Mouse (Mus musculus): ENCODE data around the gene Adh5. TPM values are rescaled to one million over a fixed set of nuclear protein-coding genes. Genes with fewer than 3 reads are reported as not detected.
A peak's percentile ranks its signal among the peaks of the same experiment; 100 is the strongest.
"Not testable (repeated sequence)": the region's sequence is repeated elsewhere in the genome, so short reads cannot be mapped to it uniquely, and the experiment has no call there.

The Adh5 gene
- polyA plus RNA-seq, 1 experiment from 2014 or later: 280 TPM

- Histone ChIP-seq H3K4me3 (no peak overlapping the region), H3K36me3 (peaks cover 93% of the 10 kb centered on the region), H3K4me1 (no peaks in the 10 kb centered on the region), H3K27me3 (ENCODE audit: low read depth, poor library complexity, severe bottlenecking) (no peaks in the 10 kb centered on the region), H3K27ac (replicated peaks) (no peak overlapping the region), H3K9me3 (replicated peaks) (no peaks in the 10 kb centered on the region)
- no peak for DNase-seq (ENCODE audit: low spot score)
- WGBS: 92% methylated on average over 6 of the region's 6 CpGs
These were observed 20.9 kb downstream of the Adh5 start for GRCm38 (mm10) chr3:138463807-138464206.

GRCm38 (mm10) chr3:138464573-138465147 lies 21.8 kb downstream of the Adh5 start:
- Histone ChIP-seq H3K9me3 (replicated peaks) (no peaks in the 10 kb centered on the region), H3K27me3 (ENCODE audit: low read depth, poor library complexity, severe bottlenecking) (no peaks in the 10 kb centered on the region), H3K36me3 (peaks cover 93% of the 10 kb centered on the region), H3K27ac (replicated peaks) (no peak overlapping the region), H3K4me1 (no peaks in the 10 kb centered on the region), H3K4me3 (no peak overlapping the region)
- no peak for DNase-seq (ENCODE audit: low spot score)
- 93% methylated on average over 16 of the region's 16 CpGs for WGBS

- not testable (repeated sequence) for H3K9me3 ChIP-seq (replicated peaks); H3K27me3 ChIP-seq (ENCODE audit: low read depth, poor library complexity, severe bottlenecking); H3K27ac ChIP-seq (replicated peaks); H3K4me1 ChIP-seq; DNase-seq (ENCODE audit: low spot score); H3K4me3 ChIP-seq
- WGBS: 97% methylated on average over 1 of the region's 1 CpGs
- H3K36me3 ChIP-seq: peaks cover 93% of the 10 kb centered on the region
These were observed 23.8 kb downstream of the Adh5 start for GRCm38 (mm10) chr3:138466656-138467055.

GRCm38 (mm10) chr3:138471066-138471465 lies 28.2 kb downstream of the Adh5 start:
- 88% methylated on average over 3 of the region's 3 CpGs for WGBS
- Histone ChIP-seq H3K36me3 (peaks cover 82% of the 10 kb centered on the region), H3K27me3 (ENCODE audit: low read depth, poor library complexity, severe bottlenecking) (no peaks in the 10 kb centered on the region), H3K9me3 (replicated peaks) (no peaks in the 10 kb centered on the region), H3K27ac (replicated peaks) (no peak overlapping the region), H3K4me3 (no peak overlapping the region), H3K4me1 (no peaks in the 10 kb centered on the region)
- DNase-seq (ENCODE audit: low spot score): no peak

- no peaks in the 10 kb centered on the region for H3K4me1 ChIP-seq
- no peak overlapping the region for H3K4me3 ChIP-seq
- no peak for DNase-seq (ENCODE audit: low spot score)
- H3K27me3 ChIP-seq (ENCODE audit: low read depth, poor library complexity, severe bottlenecking): no peaks in the 10 kb centered on the region
- no peak overlapping the region for H3K27ac ChIP-seq (replicated peaks)
- WGBS: 94% methylated on average over 8 of the region's 8 CpGs
- peaks cover 81% of the 10 kb centered on the region for H3K36me3 ChIP-seq
- peaks cover under 1% of the 10 kb centered on the region for H3K9me3 ChIP-seq (replicated peaks)
These were observed 36.6 kb downstream of the Adh5 start for GRCm38 (mm10) chr3:138479489-138479888.

GRCm38 (mm10) chr3:138481526-138482284 lies 38.8 kb downstream of the Adh5 start:
- no peak overlapping the region for H3K4me3 ChIP-seq
- DNase-seq (ENCODE audit: low spot score): no peak
- H3K27ac ChIP-seq (replicated peaks): no peak overlapping the region
- H3K4me1 ChIP-seq: no peaks in the 10 kb centered on the region
- no peaks in the 10 kb centered on the region for H3K27me3 ChIP-seq (ENCODE audit: low read depth, poor library complexity, severe bottlenecking)
- H3K36me3 ChIP-seq: peaks cover 90% of the 10 kb centered on the region
- 71% methylated on average over 14 of the region's 14 CpGs for WGBS
- peaks cover 5% of the 10 kb centered on the region for H3K9me3 ChIP-seq (replicated peaks)

- H3K27me3 ChIP-seq (ENCODE audit: low read depth, poor library complexity, severe bottlenecking): no peaks in the 10 kb centered on the region
- 91% methylated on average over 2 of the region's 2 CpGs for WGBS
- peaks cover 9% of the 10 kb centered on the region for H3K4me1 ChIP-seq
- DNase-seq (ENCODE audit: low spot score): no peak
- peaks cover 5% of the 10 kb centered on the region for H3K9me3 ChIP-seq (replicated peaks)
- no peak overlapping the region for H3K27ac ChIP-seq (replicated peaks)
- H3K4me3 ChIP-seq: no peak overlapping the region
- peaks cover 87% of the 10 kb centered on the region for H3K36me3 ChIP-seq
These were observed 40.3 kb downstream of the Adh5 start for GRCm38 (mm10) chr3:138483240-138483639.

GRCm38 (mm10) chr3:138488584-138489326 lies 45.9 kb downstream of the Adh5 start:
- Histone ChIP-seq H3K27ac (replicated peaks) (peak overlapping the region; percentile 93), H3K36me3 (peaks cover 37% of the 10 kb centered on the region), H3K9me3 (replicated peaks) (peaks cover 5% of the 10 kb centered on the region), H3K27me3 (ENCODE audit: low read depth, poor library complexity, severe bottlenecking) (no peaks in the 10 kb centered on the region), H3K4me3 (peak overlapping the region; percentile 94), H3K4me1 (peaks cover 14% of the 10 kb centered on the region)
- under 1% methylated on average over 61 of the region's 61 CpGs for WGBS
- DNase-seq (ENCODE audit: low spot score): no peak

- peaks cover 30% of the 10 kb centered on the region for H3K36me3 ChIP-seq
- H3K4me1 ChIP-seq: peaks cover 14% of the 10 kb centered on the region
- under 1% methylated on average over 35 of the region's 65 CpGs for WGBS
- peak; percentile 98 for DNase-seq (ENCODE audit: low spot score)
- H3K9me3 ChIP-seq (replicated peaks): peaks cover 5% of the 10 kb centered on the region
- no peaks in the 10 kb centered on the region for H3K27me3 ChIP-seq (ENCODE audit: low read depth, poor library complexity, severe bottlenecking)
- H3K4me3 ChIP-seq: peak within 1 kb of the TSS; percentile 94
- H3K27ac ChIP-seq (replicated peaks): peak within 1 kb of the TSS; percentile 93
These were observed 46.6 kb downstream of the Adh5 start, which contains the start of gene Metap1 for GRCm38 (mm10) chr3:138489327-138490033. TSS of gene Metap1 (minus strand) at chr3:138489515.

- DNase-seq (ENCODE audit: low spot score): no peak
- peak overlapping the region; percentile 93 for H3K27ac ChIP-seq (replicated peaks)
- H3K36me3 ChIP-seq: peaks cover 24% of the 10 kb centered on the region
- H3K9me3 ChIP-seq (replicated peaks): no peaks in the 10 kb centered on the region; the same call in 1 of the 2 replicates
- H3K4me3 ChIP-seq: peak overlapping the region; percentile 94
- H3K27me3 ChIP-seq (ENCODE audit: low read depth, poor library complexity, severe bottlenecking): no peaks in the 10 kb centered on the region
- H3K4me1 ChIP-seq: peaks cover 14% of the 10 kb centered on the region
- WGBS: 30% methylated on average over 6 of the region's 6 CpGs
These were observed 47.1 kb downstream of the Adh5 start for GRCm38 (mm10) chr3:138490034-138490337.

GRCm38 (mm10) chr3:138493668-138494067 lies 50.8 kb downstream of the Adh5 start:
- DNase-seq (ENCODE audit: low spot score): no peak
- Histone ChIP-seq H3K36me3 (no peaks in the 10 kb centered on the region), H3K9me3 (replicated peaks) (no peaks in the 10 kb centered on the region), H3K4me1 (peaks cover 4% of the 10 kb centered on the region), H3K27ac (replicated peaks) (no peak overlapping the region), H3K4me3 (no peak overlapping the region), H3K27me3 (ENCODE audit: low read depth, poor library complexity, severe bottlenecking) (no peaks in the 10 kb centered on the region)
- 86% methylated on average over 3 of the region's 3 CpGs for WGBS

GRCm38 (mm10) chr3:138494565-138494964 lies 51.7 kb downstream of the Adh5 start:
- WGBS: 62% methylated on average over 1 of the region's 1 CpGs
- H3K27ac ChIP-seq (replicated peaks): no peak overlapping the region
- H3K36me3 ChIP-seq: no peaks in the 10 kb centered on the region
- H3K4me1 ChIP-seq: peaks cover 13% of the 10 kb centered on the region
- DNase-seq (ENCODE audit: low spot score): no peak
- no peak overlapping the region for H3K4me3 ChIP-seq
- no peaks in the 10 kb centered on the region for H3K27me3 ChIP-seq (ENCODE audit: low read depth, poor library complexity, severe bottlenecking)
- H3K9me3 ChIP-seq (replicated peaks): no peaks in the 10 kb centered on the region

Data from midbrain, embryonic 10.5 days (tissue).